Comparison of ENCODE assay signal across 8 mouse cellular contexts in genomic region chr8:126594481-126595000, GRCm38 (mm10). TPM values are rescaled to one million over a fixed set of nuclear protein-coding genes. Genes with fewer than 3 reads are reported as not detected.
DNase-seq lines count a peak whose midpoint lies in the region; ATAC-seq and TF ChIP-seq lines count a peak whose summit lies in the region.

No protein-coding gene starts in this region.

- peak; percentile 95 for DNase-seq in WW6 (ENCODE audit: low read depth, low spot score)
- DNase-seq in cerebellum, postnatal 4 days (ENCODE audit: low spot score in 2 of 2): peak; percentile 90 to 95
- DNase-seq in gastrocnemius, adult 18-20 months (ENCODE audit: low spot score): peak; percentile 98
- peak; percentile 98 for DNase-seq in left cerebral cortex, adult 2 months (ENCODE audit: extremely low spot score in 1 of 2, low spot score in 2 of 2)
- DNase-seq in right cerebral cortex, adult 2 months (ENCODE audit: low spot score in 2 of 2): peak; percentile 97 to 100
- peak; percentile 99 for DNase-seq in urinary bladder, postnatal 14 days (ENCODE audit: low spot score)

- peaks cover 28% of the 10 kb centered on the region for H3K4me1 ChIP-seq in hindbrain, embryonic 16.5 days (ENCODE audit: control insufficient read depth, insufficient read depth, low read depth, low read length)

- peak; percentile 43 for TF ChIP-seq CTCF in left cerebral cortex, adult 2 months (IDR thresholded peaks at IDR 0.05)

- no peaks in the 10 kb centered on the region for H3K9me3 ChIP-seq in hindbrain, embryonic 16.5 days (ENCODE audit: control insufficient read depth, low read length)

- peak; percentile 92 for ATAC-seq in hindbrain, embryonic 16.5 days
- ATAC-seq in megakaryocyte, adult 5-6 weeks (ENCODE audit: poor library complexity, severe bottlenecking): peak; percentile 43

- peak overlapping the region; percentile 93 for H3K4me2 ChIP-seq in hindbrain, embryonic 16.5 days (ENCODE audit: low read length)

- H3K27ac ChIP-seq in hindbrain, embryonic 16.5 days (ENCODE audit: low read depth, low read length): peak overlapping the region; percentile 100
- H3K27ac ChIP-seq in left cerebral cortex, adult 2 months: peak overlapping the region; percentile 98

- H3K36me3 ChIP-seq in hindbrain, embryonic 16.5 days (ENCODE audit: control insufficient read depth, insufficient read depth, low read length): 0 out of 2 replicates have a peak, but pooled peaks cover 4% of the 10 kb centered on the region

- under 1% methylated on average over 48 of the region's 48 CpGs for WGBS in hindbrain, embryonic 16.5 days

- H3K9ac ChIP-seq in hindbrain, embryonic 16.5 days (ENCODE audit: low read depth, low read length): peak overlapping the region; percentile 96

- H3K4me3 ChIP-seq in hindbrain, embryonic 16.5 days (ENCODE audit: low read length): peak overlapping the region; percentile 99
- peak overlapping the region; percentile 73 for H3K4me3 ChIP-seq in left cerebral cortex, adult 2 months

- H3K27me3 ChIP-seq in hindbrain, embryonic 16.5 days (replicated peaks; ENCODE audit: control insufficient read depth, insufficient read depth, low read length): no peaks in the 10 kb centered on the region

- intact Hi-C loops in left cerebral cortex, adult 2 months (cut with DNase I): loop anchor here (1.0 to 5.0 kb wide), 9 partner anchors 56 to 326 kb away; no protein-coding TSS in a partner anchor

RNA-seq across cellular contexts. Expression of gene Irf2bp2, which starts 0.8 kb away (rescaled TPM):
- total RNA-seq in gastrocnemius, adult 18-20 months (2021): 10 to 100 TPM; 33.8 to 49.6 TPM
- 8.0 and 8.2 TPM in 2 replicates for polyA plus RNA-seq in hindbrain, embryonic 16.5 days (2015; fragmentation: Nextera tagmentation; extraction: Ambion mirVana)
- total RNA-seq in left cerebral cortex, adult 2 months (2021): 10 to 100 TPM; 63.9 to 78.4 TPM
- total RNA-seq in megakaryocyte, adult 5-6 weeks (2015): 95.9 and 105 TPM in 2 replicates
- total RNA-seq in megakaryocyte, adult 5-6 weeks (2017): 93.8 and 99.8 TPM in 2 replicates

Comparison
In these comparisons a context has a peak if more than half of its experiments do, and no peak if none do; other contexts are left out.
1. Peak in every context shown above with its lines: DNase-seq, ATAC-seq, H3K4me3 ChIP-seq and H3K27ac ChIP-seq.